Mouse (Mus musculus) cerebellum, postnatal 25 days (tissue): ENCODE results near the gene Phf12.
A peak's percentile ranks its signal among the peaks of the same experiment; 100 is the strongest.
"Not testable (repeated sequence)": the region's sequence is repeated elsewhere in the genome, so short reads cannot be mapped to it uniquely, and the experiment has no call there.

Experiments used
- DNase-seq, 2 experiments: peaks; one replicate each; pipeline ENCODE4 v3.0.0; 2021; ENCODE audit warnings: mixed read lengths in 2 of 2

The Phf12 gene

GRCm38 (mm10) chr11:78031947-78032808 is 49.6 kb downstream of the Phf12 start, which contains the start of gene Dhrs13:
Gene Dhrs13 (plus strand): TSS chr11:78032280.
- DNase-seq = peak; percentile 96 to 98

DNA sequence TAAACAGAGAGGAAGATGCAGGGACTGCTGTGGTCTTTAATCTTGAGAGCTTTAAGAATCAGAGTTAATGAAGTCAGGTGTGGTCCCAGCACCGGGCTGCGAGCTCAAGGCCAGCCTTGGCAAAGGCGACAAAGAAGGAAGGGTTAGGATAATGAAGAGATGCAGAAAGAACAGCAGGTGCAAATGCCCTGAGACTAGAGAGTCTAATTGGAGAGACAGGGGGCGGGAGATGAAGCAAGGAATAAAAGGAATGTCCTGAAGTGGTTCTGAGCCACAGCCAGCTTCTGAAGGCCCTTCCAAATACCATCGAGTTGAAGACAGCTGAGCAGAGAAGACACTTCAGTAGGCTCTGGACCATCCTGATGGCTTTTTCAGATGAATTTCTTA is 50.2 kb downstream of the Phf12 start:
- no peak for DNase-seq

GRCm38 (mm10) chr11:78033931-78034617 is 51.5 kb downstream of the Phf12 start:
- no peak for DNase-seq

- DNase-seq = no peak
These were observed 54.2 kb downstream of the Phf12 start for GRCm38 (mm10) chr11:78036791-78037190.

GRCm38 (mm10) chr11:78037831-78038752 is 55.5 kb downstream of the Phf12 start, which contains the start of gene Flot2:
Gene Flot2 (plus strand): TSS chr11:78037931.
- peak; percentile 70 to 82 for DNase-seq

- no peak for DNase-seq
These were observed 58.3 kb downstream of the Phf12 start for GRCm38 (mm10) chr11:78040878-78041277.

- DNase-seq = not testable (repeated sequence)
These were observed 59.8 kb downstream of the Phf12 start for GRCm38 (mm10) chr11:78042290-78042870.

- DNase-seq = peak; percentile 92 to 95
These were observed 62.3 kb downstream of the Phf12 start for GRCm38 (mm10) chr11:78044758-78045251.

GRCm38 (mm10) chr11:78048637-78049036 is 66.1 kb downstream of the Phf12 start:
- not testable (repeated sequence) for DNase-seq

DNA sequence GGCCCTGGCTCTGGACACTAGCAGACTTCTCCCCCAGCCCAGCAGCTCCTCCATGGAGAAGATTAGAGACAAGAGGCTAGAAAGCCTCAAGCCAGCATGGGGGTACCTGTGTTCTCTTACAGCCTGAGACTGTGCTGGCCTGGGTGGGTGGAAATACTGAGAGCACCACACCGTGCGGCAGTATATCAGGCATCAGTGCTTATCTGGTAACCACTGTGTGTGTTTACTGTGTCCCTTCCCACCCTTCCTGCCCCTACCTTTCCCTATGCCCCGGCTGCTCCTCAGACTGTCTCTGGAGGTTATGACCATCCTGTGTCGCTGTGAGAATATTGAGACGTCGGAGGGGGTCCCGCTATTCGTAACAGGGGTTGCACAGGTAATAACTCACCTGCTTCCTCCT is 70.5 kb downstream of the Phf12 start:
- no peak for DNase-seq

GRCm38 (mm10) chr11:78056946-78057345 is 74.4 kb downstream of the Phf12 start:
- no peak for DNase-seq

DNA sequence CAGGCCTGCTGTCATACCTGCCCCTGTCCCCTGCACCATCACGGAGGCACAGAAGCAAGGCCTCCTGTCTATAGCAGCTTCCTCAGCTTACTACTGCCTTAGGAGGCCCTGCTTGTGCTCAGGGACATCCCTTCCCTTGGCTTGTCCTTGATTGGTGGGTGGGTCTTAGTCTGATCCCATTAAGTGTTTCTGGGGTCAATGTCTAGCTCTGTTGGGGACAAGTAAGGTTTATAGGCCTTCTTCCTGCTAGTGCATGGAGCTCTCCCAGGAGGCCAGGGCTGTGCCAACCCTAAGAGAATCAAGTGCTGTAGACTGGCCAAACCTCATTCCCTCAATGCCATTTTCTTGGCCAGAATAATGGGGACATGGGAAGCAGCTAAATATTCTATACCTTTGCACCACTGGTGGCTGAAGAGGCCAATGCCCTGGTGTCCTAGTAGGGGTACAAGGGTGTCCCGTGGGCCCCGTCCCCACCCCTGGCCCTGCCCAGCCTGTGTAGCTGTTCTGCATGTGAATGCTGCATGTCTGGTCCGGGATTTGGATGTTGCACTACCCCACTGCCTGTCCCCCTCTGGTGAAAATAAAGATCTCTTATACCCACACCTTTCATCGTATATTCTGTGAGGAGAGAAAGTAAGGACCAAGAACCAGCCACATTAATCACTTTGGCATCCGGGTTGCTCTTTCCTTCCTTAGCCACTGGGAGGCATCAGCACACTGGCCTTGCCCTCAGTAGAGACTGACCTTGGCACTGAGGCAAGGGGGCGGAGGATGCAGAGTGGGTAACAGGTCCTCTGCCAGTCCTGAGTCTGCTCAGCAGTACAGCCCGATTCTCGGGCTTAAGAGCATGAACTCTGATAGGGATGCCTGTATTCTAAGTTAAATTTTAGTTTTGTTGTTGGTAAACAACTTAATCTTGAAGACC is 77.5 kb downstream of the Phf12 start:
- peak; percentile 58 to 79 for DNase-seq

DNA sequence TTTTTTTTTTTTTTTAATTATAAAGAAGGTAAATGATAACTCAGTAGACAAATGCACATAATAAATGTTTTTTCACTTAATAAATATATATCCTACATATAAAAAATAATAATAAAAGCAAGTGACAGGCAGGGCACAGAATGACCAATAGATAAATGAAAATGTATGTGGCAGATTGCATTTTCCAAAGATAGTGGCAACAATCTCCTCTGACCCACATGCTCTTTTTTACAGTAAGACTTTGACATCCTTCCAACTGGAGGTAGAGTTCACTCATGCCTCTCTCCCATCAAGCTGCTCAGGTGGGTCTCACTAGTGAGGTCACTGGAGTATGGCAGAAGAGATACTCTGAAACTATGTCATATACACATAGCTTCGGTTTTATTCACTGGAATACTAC is 80.0 kb downstream of the Phf12 start:
- DNase-seq = no peak

DNA sequence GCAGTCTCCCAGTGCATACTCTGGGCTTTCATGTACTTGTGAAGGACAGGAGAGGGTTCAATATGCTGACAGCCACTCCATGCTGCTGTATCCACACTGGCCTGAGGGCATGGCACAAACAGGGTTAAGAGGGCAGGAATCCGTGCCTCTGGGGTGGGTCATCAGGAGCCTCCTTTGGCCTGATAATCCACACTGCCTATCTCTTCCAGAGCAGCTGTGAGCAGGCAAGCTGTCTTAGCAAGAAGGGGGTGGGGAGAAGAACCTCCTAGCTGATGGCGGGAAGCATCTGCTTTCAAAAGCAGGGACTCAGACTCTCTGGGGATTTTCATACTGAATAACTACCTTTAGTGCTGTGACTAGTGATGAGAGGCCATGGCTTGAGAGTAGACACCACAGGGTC is 83.4 kb downstream of the Phf12 start:
- no peak for DNase-seq

- no peak for DNase-seq
These were observed 84.1 kb downstream of the Phf12 start for GRCm38 (mm10) chr11:78066641-78067040.

DNA sequence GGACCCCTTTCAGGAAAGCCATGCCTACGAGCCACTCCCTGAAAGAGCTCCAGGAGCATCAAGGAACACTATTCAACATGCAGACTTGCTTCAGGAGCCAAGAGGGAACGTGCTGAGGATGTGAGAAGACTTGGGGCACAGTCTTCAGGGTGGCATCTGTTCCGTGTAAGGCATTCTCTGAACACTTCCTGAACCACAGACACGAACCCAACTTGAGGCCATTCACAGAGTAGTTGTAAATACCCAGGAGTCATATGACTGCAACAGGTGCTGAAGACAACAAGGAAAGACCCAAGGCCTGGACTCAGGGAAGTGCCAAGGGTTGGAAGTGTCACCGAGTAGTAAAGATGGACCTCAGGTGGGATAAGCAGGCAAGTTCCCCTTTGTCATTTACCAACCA is 85.0 kb downstream of the Phf12 start:
- DNase-seq = no peak

GRCm38 (mm10) chr11:78069130-78069529 is 86.6 kb downstream of the Phf12 start:
- no peak for DNase-seq

GRCm38 (mm10) chr11:78069646-78070045 is 87.1 kb downstream of the Phf12 start:
- DNase-seq = no peak

- no peak for DNase-seq
These were observed 89.4 kb downstream of the Phf12 start for GRCm38 (mm10) chr11:78071938-78072337.

- DNase-seq = no peak
These were observed 90.0 kb downstream of the Phf12 start for GRCm38 (mm10) chr11:78072425-78073130.
